Comparison of ENCODE assay signal across 13 mouse cellular contexts in genomic region chr11:101130056-101130756, GRCm38 (mm10). TPM values are rescaled to one million over a fixed set of nuclear protein-coding genes. Genes with fewer than 3 reads are reported as not detected.
DNase-seq lines count a peak whose midpoint lies in the region; ATAC-seq and TF ChIP-seq lines count a peak whose summit lies in the region.
"Had no signal": no experiment of that assay in that cellular context is flagged by ENCODE, and none has a peak within 500 bp of the region (broad histone marks: within the 10 kb centered on the region; RNA-seq: fewer than 3 reads in every experiment).

No protein-coding gene starts in this region.

- H3K4me2 ChIP-seq in midbrain, embryonic 13.5 days (replicated peaks), result no peak overlapping the region
- H3K4me2 ChIP-seq: embryonic facial prominence, embryonic 12.5 days; hindbrain, embryonic 13.5 days had no signal

- H3K9me3 ChIP-seq in midbrain, embryonic 13.5 days, result peaks cover 4% of the 10 kb centered on the region; the same call in 1 of the 2 replicates
- H3K9me3 ChIP-seq: embryonic facial prominence, embryonic 12.5 days; hindbrain, embryonic 13.5 days had no signal

- H3K4me1 ChIP-seq in midbrain, embryonic 13.5 days (replicated peaks), result no peaks in the 10 kb centered on the region
- H3K4me1 ChIP-seq: embryonic facial prominence, embryonic 12.5 days; hindbrain, embryonic 13.5 days; midbrain, embryonic 10.5 days had no signal

- no peak overlapping the region for H3K27ac ChIP-seq in midbrain, embryonic 13.5 days
- H3K27ac ChIP-seq: embryonic facial prominence, embryonic 12.5 days; hindbrain, embryonic 13.5 days; left cerebral cortex, adult 2 months; midbrain, embryonic 10.5 days had no signal

- CTCF ChIA-PET in Patski (lab: Charles Lee), result interaction anchor here (1.5 kb wide), 1 partner anchor 8 kb away, joined by 3 read pairs; no protein-coding TSS in a partner anchor

- no peak for TF ChIP-seq CTCF in Patski (IDR thresholded peaks at IDR 0.05)

- POLR2A ChIA-PET in Patski (lab: Charles Lee), result interaction anchor here (1.0 to 1.9 kb wide), 2 partner anchors 11 to 51 kb away, joined by 3 to 5 read pairs; partner anchors contain the start of genes Retreg3 and Tubg1

- peak; percentile 66 to 67 for DNase-seq in cerebellum, postnatal 10 days
- no peak for DNase-seq in cerebellum, adult 8-10 months
- DNase-seq in Patski (ENCODE audit: low read depth, low spot score), result no peak
- peak; percentile 27 to 39 for DNase-seq in gastrocnemius, postnatal 4 days (ENCODE audit: low spot score in 2 of 2)
- DNase-seq in heart, postnatal 4 days, result peak; percentile 84
- no peak for DNase-seq in spleen, postnatal 36 days (ENCODE audit: low spot score in 2 of 2)
- no peak for DNase-seq in urinary bladder, postnatal 14 days (ENCODE audit: low spot score)

- WGBS in midbrain, embryonic 13.5 days, result 55% methylated on average over 18 of the region's 18 CpGs

- no peak overlapping the region for H3K4me3 ChIP-seq in midbrain, embryonic 13.5 days (replicated peaks)
- H3K4me3 ChIP-seq: embryonic facial prominence, embryonic 12.5 days; hindbrain, embryonic 13.5 days; left cerebral cortex, adult 2 months; midbrain, embryonic 10.5 days had no signal

- peak; percentile 12 for ATAC-seq in Patski
- ATAC-seq in midbrain, embryonic 13.5 days, result no peak

- H3K27me3 ChIP-seq in Patski, result no peaks in the 10 kb centered on the region
- H3K27me3 ChIP-seq in midbrain, embryonic 13.5 days, result no peaks in the 10 kb centered on the region
- H3K27me3 ChIP-seq: embryonic facial prominence, embryonic 12.5 days; hindbrain, embryonic 13.5 days had no signal

- H3K36me3 ChIP-seq in midbrain, embryonic 13.5 days, result peaks cover 21% of the 10 kb centered on the region

- in situ Hi-C loops in Patski (cut with MboI; ENCODE audit: low pct_unique_long_range_greater_than_20kb), result no loop called here

- H3K9ac ChIP-seq in midbrain, embryonic 13.5 days (replicated peaks), result no peak overlapping the region
- H3K9ac ChIP-seq: embryonic facial prominence, embryonic 12.5 days; hindbrain, embryonic 13.5 days had no signal

RNA-seq across cellular contexts. Expression of gene Tubg1, which starts 10.5 kb away (rescaled TPM):
- 70.2 TPM for polyA plus RNA-seq in Patski (2021)
- 10 to 100 TPM; 39.3 to 42.1 TPM for total RNA-seq in gastrocnemius, postnatal 4 days (2021)
- 10 to 100 TPM; 53.5 to 53.7 TPM for total RNA-seq in heart, postnatal 4 days (2021)
- polyA plus RNA-seq in midbrain, embryonic 13.5 days (2015; fragmentation: Nextera tagmentation; extraction: Ambion mirVana), result 89.4 and 91.0 TPM in 2 replicates

RNA-seq across cellular contexts. Expression of gene Retreg3, which starts 10.5 kb away (rescaled TPM):
- polyA plus RNA-seq in Patski (2021), result 72.2 TPM
- 10 to 100 TPM; 41.6 to 42.9 TPM for total RNA-seq in gastrocnemius, postnatal 4 days (2021)
- total RNA-seq in heart, postnatal 4 days (2021), result 10 to 100 TPM; 32.1 to 32.3 TPM
- polyA plus RNA-seq in midbrain, embryonic 13.5 days (2015; fragmentation: Nextera tagmentation; extraction: Ambion mirVana), result 21.8 and 28.5 TPM in 2 replicates

RNA-seq across cellular contexts. Expression of gene Tubg2, which starts 25.5 kb away (rescaled TPM):
- polyA plus RNA-seq in Patski (2021), result 3.5 TPM
- 1 to 10 TPM; 6.8 TPM for total RNA-seq in gastrocnemius, postnatal 4 days (2021)
- total RNA-seq in heart, postnatal 4 days (2021), result 1 to 10 TPM; 6.6 to 7.0 TPM
- polyA plus RNA-seq in midbrain, embryonic 13.5 days (2015; fragmentation: Nextera tagmentation; extraction: Ambion mirVana), result 29.8 and 31.6 TPM in 2 replicates

RNA-seq across cellular contexts. Expression of gene Psmc3ip, which starts 35.0 kb away (rescaled TPM):
- 20.6 TPM for polyA plus RNA-seq in Patski (2021)
- 1 to 10 TPM; 4.9 to 6.2 TPM for total RNA-seq in gastrocnemius, postnatal 4 days (2021)
- total RNA-seq in heart, postnatal 4 days (2021), result 10 to 100 TPM; 11.7 to 13.6 TPM
- 27.9 and 30.8 TPM in 2 replicates for polyA plus RNA-seq in midbrain, embryonic 13.5 days (2015; fragmentation: Nextera tagmentation; extraction: Ambion mirVana)

RNA-seq across cellular contexts. Expression of gene Cntnap1, which starts 40.1 kb away (rescaled TPM):
- 10.8 TPM for polyA plus RNA-seq in Patski (2021)
- total RNA-seq in gastrocnemius, postnatal 4 days (2021), result 1 to 10 TPM; 3.2 to 4.1 TPM
- total RNA-seq in heart, postnatal 4 days (2021), result 1 to 10 TPM; 1.5 to 1.6 TPM
- 1.3 and 1.5 TPM in 2 replicates for polyA plus RNA-seq in midbrain, embryonic 13.5 days (2015; fragmentation: Nextera tagmentation; extraction: Ambion mirVana)
- total RNA-seq: neutrophil, adult 5-6 weeks had no signal

Comparison
In these comparisons a context has a peak if more than half of its experiments do, and no peak if none do; other contexts are left out.
1. DNase-seq: peak in cerebellum, postnatal 10 days (2 of 2), gastrocnemius, postnatal 4 days (2 of 2) and heart, postnatal 4 days (single experiment); none in cerebellum, adult 8-10 months (single experiment), Patski (single experiment), spleen, postnatal 36 days (0 of 2) and urinary bladder, postnatal 14 days (single experiment).